In the genomic region with DNA sequence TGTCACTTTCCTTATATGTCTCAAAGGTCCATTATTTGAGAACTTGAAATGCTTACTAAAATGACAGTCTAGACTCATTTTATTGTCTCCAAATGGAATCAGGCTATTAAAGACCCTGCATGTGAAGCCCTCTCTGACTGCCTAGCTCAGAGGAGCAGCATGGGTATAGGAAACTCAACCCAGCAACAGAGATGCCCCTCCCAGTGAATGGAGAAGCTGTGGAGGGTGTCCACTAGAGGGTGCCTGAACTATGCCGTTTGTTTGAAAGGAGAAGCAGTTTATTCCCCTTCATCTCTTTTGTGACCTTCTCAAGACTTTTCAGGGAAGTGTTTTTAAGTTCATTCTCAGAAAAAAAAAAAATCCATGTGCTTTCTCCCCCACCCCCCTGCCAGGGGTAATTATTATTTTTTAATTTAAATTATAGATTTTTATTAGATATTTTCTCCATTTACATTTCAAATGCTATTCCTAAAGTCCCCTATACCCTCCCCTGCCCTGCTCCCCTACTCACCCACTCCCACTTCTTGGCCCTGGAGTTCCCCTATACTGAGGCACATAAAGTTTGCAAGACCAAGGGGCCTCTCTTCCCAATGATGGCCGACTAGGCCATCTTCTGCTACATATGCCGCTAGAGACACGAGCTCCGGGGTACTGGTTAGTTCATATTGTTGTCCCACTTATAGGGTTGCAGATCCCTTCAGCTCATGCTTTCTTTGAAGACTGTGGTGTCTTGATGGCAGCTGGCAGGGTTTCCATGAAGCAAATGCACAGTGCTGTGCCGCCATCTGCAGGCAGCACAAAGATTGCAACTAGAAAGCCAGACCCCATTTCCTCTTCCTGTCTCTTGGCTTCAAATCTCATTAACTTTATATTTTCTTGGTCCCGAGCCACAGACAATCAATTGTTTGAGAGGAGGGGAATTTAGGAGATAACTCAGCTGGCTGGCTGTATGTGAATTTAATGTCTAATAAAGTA, we compare ENCODE assay signal across 9 mouse cellular contexts. TPM values are rescaled to one million over a fixed set of nuclear protein-coding genes. Genes with fewer than 3 reads are reported as not detected.
DNase-seq lines count a peak whose midpoint lies in the region; ATAC-seq lines count a peak whose summit lies in the region.
"Had no signal": no experiment of that assay in that cellular context is flagged by ENCODE, and none has a peak within 500 bp of the region (broad histone marks: within the 10 kb centered on the region; RNA-seq: fewer than 3 reads in every experiment).

No protein-coding gene starts in this region.

- H3K27ac ChIP-seq in hindbrain, embryonic 16.5 days (ENCODE audit: low read depth, low read length) = no peak overlapping the region

- H3K9ac ChIP-seq in hindbrain, embryonic 16.5 days (ENCODE audit: low read depth, low read length) = no peak overlapping the region

- no peaks in the 10 kb centered on the region for H3K36me3 ChIP-seq in hindbrain, embryonic 16.5 days (ENCODE audit: control insufficient read depth, insufficient read depth, low read length)

- H3K4me2 ChIP-seq in hindbrain, embryonic 16.5 days (ENCODE audit: low read length) = no peak overlapping the region; the same call in 1 of the 2 replicates

- DNase-seq in R1 (ENCODE audit: low read depth, low spot score) = peak; percentile 61
- DNase-seq in cerebellum, adult 9-11 months = peak; percentile 36
- peak; percentile 70 to 77 for DNase-seq in frontal cortex, postnatal 25 days (ENCODE audit: low spot score in 2 of 2)
- DNase-seq in layer of hippocampus, postnatal 36 days = peak; percentile 72 to 77
- DNase-seq in right cerebral cortex, adult 2 months (ENCODE audit: low spot score in 2 of 2) = peak; percentile 85 to 86
- peak; percentile 49 for DNase-seq in urinary bladder, adult 2 months (ENCODE audit: low spot score)

- no peak overlapping the region for H3K4me3 ChIP-seq in hindbrain, embryonic 16.5 days (ENCODE audit: low read length)
- H3K4me3 ChIP-seq: megakaryocyte, embryonic 14.5 days had no signal

- ATAC-seq in hindbrain, embryonic 16.5 days = peak; percentile 89
- ATAC-seq in megakaryocyte progenitor cell, adult 5-6 weeks (replicated peaks; ENCODE audit: poor library complexity) = peak; percentile 98

- no peaks in the 10 kb centered on the region for H3K4me1 ChIP-seq in hindbrain, embryonic 16.5 days (ENCODE audit: control insufficient read depth, insufficient read depth, low read depth, low read length)

- no peaks in the 10 kb centered on the region for H3K9me3 ChIP-seq in hindbrain, embryonic 16.5 days (ENCODE audit: control insufficient read depth, low read length)
- H3K9me3 ChIP-seq: megakaryocyte, embryonic 14.5 days had no signal

- H3K27me3 ChIP-seq in hindbrain, embryonic 16.5 days (replicated peaks; ENCODE audit: control insufficient read depth, insufficient read depth, low read length) = no peaks in the 10 kb centered on the region
- H3K27me3 ChIP-seq: megakaryocyte, embryonic 14.5 days had no signal

- 11% methylated on average over 7 of the region's 7 CpGs for WGBS in hindbrain, embryonic 16.5 days

RNA-seq across cellular contexts. Expression of a gene that starts 42.5 kb away (rescaled TPM):
- 64.9 and 67.8 TPM in 2 replicates for polyA plus RNA-seq in hindbrain, embryonic 16.5 days (2015; fragmentation: Nextera tagmentation; extraction: Ambion mirVana)
- total RNA-seq in layer of hippocampus, postnatal 36 days (2021) = 10 to 100 TPM; 59.3 to 68.7 TPM
- total RNA-seq in megakaryocyte progenitor cell, adult 5-6 weeks (2015) = 12.1 and 17.9 TPM in 2 replicates
- total RNA-seq in megakaryocyte progenitor cell, adult 5-6 weeks (2017) = 15.2 and 27.0 TPM in 2 replicates
- 6.3 and 8.3 TPM in 2 replicates for polyA plus RNA-seq in urinary bladder, adult 2 months (2012; rRNA removed)
